Mouse (Mus musculus): ENCODE data around the gene Zfp281. TPM values are rescaled to one million over a fixed set of nuclear protein-coding genes. Genes with fewer than 3 reads are reported as not detected.

The Zfp281 gene
- polyA plus RNA-seq, 1 experiment from 2014 or later: 17.9 TPM

GRCm38 (mm10) chr1:136626141-136626540 lies 1.4 kb downstream of the Zfp281 start:
- Histone ChIP-seq H3K4me1 (replicated peaks; ENCODE audit: control insufficient read depth, insufficient read depth, low read length) (peaks cover 22% of the 10 kb centered on the region), H3K9me3 (ENCODE audit: control insufficient read depth, low read length) (no peaks in the 10 kb centered on the region), H3K4me3 (ENCODE audit: low read depth, low read length) (peak overlapping the region; percentile 85), H3K9ac (ENCODE audit: low read length) (peak overlapping the region; percentile 95; the same call in 1 of the 2 replicates), H3K27me3 (replicated peaks; ENCODE audit: control insufficient read depth, insufficient read depth, low read length) (no peaks in the 10 kb centered on the region), H3K4me2 (ENCODE audit: low read length) (peak overlapping the region; percentile 74), H3K27ac (ENCODE audit: low read depth) (no peak overlapping the region), H3K36me3 (ENCODE audit: control insufficient read depth, insufficient read depth, low read length) (peaks cover 27% of the 10 kb centered on the region)
- DNase-seq (ENCODE audit: low spot score) (no peak), ATAC-seq (replicated peaks; ENCODE audit: low FRiP score, low TSS enrichment, low read depth) (no peak)
- WGBS: 85% methylated on average over 7 of the region's 7 CpGs

DNA sequence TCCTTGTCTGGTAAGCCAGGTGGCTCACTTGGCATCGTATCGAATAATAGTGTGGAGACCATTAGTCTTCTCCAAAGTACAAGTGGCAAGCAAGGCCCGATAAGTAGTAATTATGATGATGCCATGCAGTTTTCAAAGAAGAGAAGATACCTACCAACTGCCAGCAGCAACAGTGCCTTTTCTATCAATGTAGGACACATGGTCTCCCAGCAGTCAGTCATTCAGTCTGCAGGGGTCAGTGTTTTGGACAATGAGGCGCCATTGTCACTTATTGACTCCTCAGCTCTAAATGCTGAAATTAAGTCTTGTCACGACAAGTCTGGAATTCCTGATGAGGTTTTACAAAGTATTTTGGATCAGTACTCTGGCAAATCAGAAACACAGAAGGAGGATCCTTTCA lies 2.1 kb downstream of the Zfp281 start:
- Histone ChIP-seq H3K4me2 (ENCODE audit: low read length) (no peak overlapping the region), H3K4me3 (ENCODE audit: low read depth, low read length) (no peak overlapping the region), H3K27me3 (replicated peaks; ENCODE audit: control insufficient read depth, insufficient read depth, low read length) (no peaks in the 10 kb centered on the region), H3K9ac (ENCODE audit: low read length) (no peak overlapping the region), H3K4me1 (replicated peaks; ENCODE audit: control insufficient read depth, insufficient read depth, low read length) (peaks cover 22% of the 10 kb centered on the region), H3K9me3 (ENCODE audit: control insufficient read depth, low read length) (no peaks in the 10 kb centered on the region), H3K36me3 (ENCODE audit: control insufficient read depth, insufficient read depth, low read length) (peaks cover 27% of the 10 kb centered on the region), H3K27ac (ENCODE audit: low read depth) (no peak overlapping the region)
- DNase-seq (ENCODE audit: low spot score): no peak
- ATAC-seq (replicated peaks; ENCODE audit: low FRiP score, low TSS enrichment, low read depth): no peak
- 91% methylated on average over 5 of the region's 5 CpGs for WGBS

GRCm38 (mm10) chr1:136627591-136627990 lies 2.9 kb downstream of the Zfp281 start:
- DNase-seq (ENCODE audit: low spot score): no peak
- Histone ChIP-seq H3K9me3 (ENCODE audit: control insufficient read depth, low read length) (no peaks in the 10 kb centered on the region), H3K9ac (ENCODE audit: low read length) (no peak overlapping the region), H3K36me3 (ENCODE audit: control insufficient read depth, insufficient read depth, low read length) (peaks cover 27% of the 10 kb centered on the region), H3K27me3 (replicated peaks; ENCODE audit: control insufficient read depth, insufficient read depth, low read length) (no peaks in the 10 kb centered on the region), H3K4me1 (replicated peaks; ENCODE audit: control insufficient read depth, insufficient read depth, low read length) (peaks cover 22% of the 10 kb centered on the region), H3K27ac (ENCODE audit: low read depth) (no peak overlapping the region), H3K4me3 (ENCODE audit: low read depth, low read length) (peak overlapping the region; percentile 8; the same call in 1 of the 2 replicates), H3K4me2 (ENCODE audit: low read length) (peak overlapping the region; percentile 32)
- no peak for ATAC-seq (replicated peaks; ENCODE audit: low FRiP score, low TSS enrichment, low read depth)
- 86% methylated on average over 5 of the region's 5 CpGs for WGBS

- no peak overlapping the region for H3K4me3 ChIP-seq (ENCODE audit: low read depth, low read length)
- DNase-seq (ENCODE audit: low spot score): no peak
- no peaks in the 10 kb centered on the region for H3K27me3 ChIP-seq (replicated peaks; ENCODE audit: control insufficient read depth, insufficient read depth, low read length)
- peaks cover 5% of the 10 kb centered on the region for H3K4me1 ChIP-seq (replicated peaks; ENCODE audit: control insufficient read depth, insufficient read depth, low read length)
- no peak overlapping the region for H3K4me2 ChIP-seq (ENCODE audit: low read length)
- WGBS: 32% methylated on average over 3 of the region's 3 CpGs
- H3K27ac ChIP-seq (ENCODE audit: low read depth): no peak overlapping the region
- H3K9me3 ChIP-seq (ENCODE audit: control insufficient read depth, low read length): no peaks in the 10 kb centered on the region
- no peak overlapping the region for H3K9ac ChIP-seq (ENCODE audit: low read length)
- ATAC-seq (replicated peaks; ENCODE audit: low FRiP score, low TSS enrichment, low read depth): no peak
- 0 out of 2 replicates have a peak, but pooled peaks cover 5% of the 10 kb centered on the region for H3K36me3 ChIP-seq (ENCODE audit: control insufficient read depth, insufficient read depth, low read length)
These were observed 8.2 kb downstream of the Zfp281 start for GRCm38 (mm10) chr1:136632891-136633290.

GRCm38 (mm10) chr1:136635644-136636043 lies 10.9 kb downstream of the Zfp281 start:
- Histone ChIP-seq H3K4me3 (ENCODE audit: low read depth, low read length) (no peak overlapping the region), H3K36me3 (ENCODE audit: control insufficient read depth, insufficient read depth, low read length) (no peaks in the 10 kb centered on the region), H3K9me3 (ENCODE audit: control insufficient read depth, low read length) (no peaks in the 10 kb centered on the region), H3K27me3 (replicated peaks; ENCODE audit: control insufficient read depth, insufficient read depth, low read length) (no peaks in the 10 kb centered on the region), H3K27ac (ENCODE audit: low read depth) (no peak overlapping the region), H3K4me1 (replicated peaks; ENCODE audit: control insufficient read depth, insufficient read depth, low read length) (no peaks in the 10 kb centered on the region), H3K4me2 (ENCODE audit: low read length) (no peak overlapping the region), H3K9ac (ENCODE audit: low read length) (no peak overlapping the region)
- DNase-seq (ENCODE audit: low spot score): no peak
- 79% methylated on average over 6 of the region's 6 CpGs for WGBS
- no peak for ATAC-seq (replicated peaks; ENCODE audit: low FRiP score, low TSS enrichment, low read depth)

GRCm38 (mm10) chr1:136636946-136637345 lies 12.2 kb downstream of the Zfp281 start:
- H3K27me3 ChIP-seq (replicated peaks; ENCODE audit: control insufficient read depth, insufficient read depth, low read length): no peaks in the 10 kb centered on the region
- H3K9me3 ChIP-seq (ENCODE audit: control insufficient read depth, low read length): no peaks in the 10 kb centered on the region
- H3K4me2 ChIP-seq (ENCODE audit: low read length): no peak overlapping the region
- DNase-seq (ENCODE audit: low spot score) (no peak), ATAC-seq (replicated peaks; ENCODE audit: low FRiP score, low TSS enrichment, low read depth) (no peak)
- no peaks in the 10 kb centered on the region for H3K4me1 ChIP-seq (replicated peaks; ENCODE audit: control insufficient read depth, insufficient read depth, low read length)
- 90% methylated on average over 6 of the region's 6 CpGs for WGBS
- H3K27ac ChIP-seq (ENCODE audit: low read depth): no peak overlapping the region
- no peak overlapping the region for H3K4me3 ChIP-seq (ENCODE audit: low read depth, low read length)
- H3K9ac ChIP-seq (ENCODE audit: low read length): no peak overlapping the region
- H3K36me3 ChIP-seq (ENCODE audit: control insufficient read depth, insufficient read depth, low read length): no peaks in the 10 kb centered on the region

- H3K27ac ChIP-seq (ENCODE audit: low read depth): no peak overlapping the region
- no peak overlapping the region for H3K4me2 ChIP-seq (ENCODE audit: low read length)
- WGBS: 92% methylated on average over 4 of the region's 4 CpGs
- no peak for ATAC-seq (replicated peaks; ENCODE audit: low FRiP score, low TSS enrichment, low read depth)
- H3K36me3 ChIP-seq (ENCODE audit: control insufficient read depth, insufficient read depth, low read length): no peaks in the 10 kb centered on the region
- no peak overlapping the region for H3K9ac ChIP-seq (ENCODE audit: low read length)
- H3K9me3 ChIP-seq (ENCODE audit: control insufficient read depth, low read length): no peaks in the 10 kb centered on the region
- no peaks in the 10 kb centered on the region for H3K27me3 ChIP-seq (replicated peaks; ENCODE audit: control insufficient read depth, insufficient read depth, low read length)
- H3K4me3 ChIP-seq (ENCODE audit: low read depth, low read length): no peak overlapping the region
- H3K4me1 ChIP-seq (replicated peaks; ENCODE audit: control insufficient read depth, insufficient read depth, low read length): no peaks in the 10 kb centered on the region
- DNase-seq (ENCODE audit: low spot score): no peak
These were observed 13.0 kb downstream of the Zfp281 start for GRCm38 (mm10) chr1:136637696-136638095.

DNA sequence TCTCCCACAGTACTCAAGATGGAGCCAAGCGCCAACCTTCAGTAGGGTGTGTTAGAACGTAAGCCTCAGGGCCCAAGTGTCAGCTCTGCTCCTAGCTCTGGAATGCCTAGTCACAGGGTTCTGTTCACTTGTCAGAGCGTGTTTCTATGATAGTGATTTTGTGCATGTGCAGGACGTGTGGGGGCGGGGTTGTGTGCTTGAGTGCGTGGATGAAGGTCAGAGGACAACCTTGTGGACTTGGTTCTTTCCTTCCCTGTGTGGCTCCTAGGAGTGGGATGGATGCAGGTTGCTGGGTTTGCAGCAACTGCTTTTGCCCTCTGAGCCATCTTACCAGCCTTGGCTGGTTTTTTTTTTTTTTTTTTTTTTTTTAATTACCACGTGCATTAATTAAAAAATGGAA lies 13.5 kb downstream of the Zfp281 start:
- Histone ChIP-seq H3K27ac (ENCODE audit: low read depth) (no peak overlapping the region), H3K4me3 (ENCODE audit: low read depth, low read length) (no peak overlapping the region), H3K9me3 (ENCODE audit: control insufficient read depth, low read length) (no peaks in the 10 kb centered on the region), H3K36me3 (ENCODE audit: control insufficient read depth, insufficient read depth, low read length) (no peaks in the 10 kb centered on the region), H3K9ac (ENCODE audit: low read length) (no peak overlapping the region), H3K4me1 (replicated peaks; ENCODE audit: control insufficient read depth, insufficient read depth, low read length) (no peaks in the 10 kb centered on the region), H3K27me3 (replicated peaks; ENCODE audit: control insufficient read depth, insufficient read depth, low read length) (no peaks in the 10 kb centered on the region), H3K4me2 (ENCODE audit: low read length) (no peak overlapping the region)
- no peak for ATAC-seq (replicated peaks; ENCODE audit: low FRiP score, low TSS enrichment, low read depth)
- no peak for DNase-seq (ENCODE audit: low spot score)
- WGBS: 84% methylated on average over 7 of the region's 7 CpGs

DNA sequence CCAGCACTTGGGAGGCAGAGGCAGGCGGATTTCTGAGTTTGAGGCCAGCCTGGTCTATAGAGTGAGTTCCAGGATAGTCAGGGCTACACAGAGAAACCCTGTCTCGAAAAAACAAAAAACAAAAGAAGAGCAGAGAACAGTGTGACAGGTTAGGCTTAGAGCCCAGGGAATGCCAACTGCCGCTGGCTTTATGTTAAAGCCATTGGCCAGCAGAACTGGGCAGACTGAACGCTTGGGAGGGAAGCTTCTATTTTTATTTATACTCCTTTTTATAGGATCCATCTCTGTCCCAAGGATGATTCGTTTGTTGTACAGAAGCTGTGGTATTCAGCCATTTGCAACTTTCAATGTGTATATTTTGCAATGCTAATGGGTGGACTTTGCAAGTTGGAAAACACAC lies 14.0 kb downstream of the Zfp281 start:
- ATAC-seq (replicated peaks; ENCODE audit: low FRiP score, low TSS enrichment, low read depth): no peak
- Histone ChIP-seq H3K27me3 (replicated peaks; ENCODE audit: control insufficient read depth, insufficient read depth, low read length) (no peaks in the 10 kb centered on the region), H3K27ac (ENCODE audit: low read depth) (no peak overlapping the region), H3K4me1 (replicated peaks; ENCODE audit: control insufficient read depth, insufficient read depth, low read length) (no peaks in the 10 kb centered on the region), H3K36me3 (ENCODE audit: control insufficient read depth, insufficient read depth, low read length) (no peaks in the 10 kb centered on the region), H3K4me3 (ENCODE audit: low read depth, low read length) (no peak overlapping the region), H3K9me3 (ENCODE audit: control insufficient read depth, low read length) (no peaks in the 10 kb centered on the region), H3K4me2 (ENCODE audit: low read length) (no peak overlapping the region), H3K9ac (ENCODE audit: low read length) (no peak overlapping the region)
- 84% methylated on average over 5 of the region's 5 CpGs for WGBS
- DNase-seq (ENCODE audit: low spot score): no peak

Data from intestine, embryonic 14.5 days (tissue).